Comparison of ENCODE assay signal across 21 mouse cellular contexts in genomic region chr2:148245575-148245974, GRCm38 (mm10).
A peak's percentile ranks its signal among the peaks of the same experiment; 100 is the strongest.
DNase-seq lines count a peak whose midpoint lies in the region; ATAC-seq and TF ChIP-seq lines count a peak whose summit lies in the region.
"Had no signal": no experiment of that assay in that cellular context is flagged by ENCODE, and none has a peak within 500 bp of the region (broad histone marks: within the 10 kb centered on the region; RNA-seq: fewer than 3 reads in every experiment).

No protein-coding gene starts in this region.

- H3K4me1 ChIP-seq in kidney, embryonic 14.5 days (ENCODE audit: control insufficient read depth, insufficient read depth, low read length) = 0 out of 2 replicates have a peak, but pooled peaks cover 7% of the 10 kb centered on the region
- H3K4me1 ChIP-seq in kidney, embryonic 15.5 days = peaks cover 11% of the 10 kb centered on the region; the same call in 1 of the 2 replicates
- peaks cover 12% of the 10 kb centered on the region for H3K4me1 ChIP-seq in kidney, embryonic 16.5 days (ENCODE audit: insufficient read depth, low read length)
- no peaks in the 10 kb centered on the region for H3K4me1 ChIP-seq in kidney, postnatal 0 days (replicated peaks; ENCODE audit: insufficient read depth, low read length)

- no peak overlapping the region for H3K27ac ChIP-seq in kidney, embryonic 14.5 days (ENCODE audit: low read depth, low read length)
- H3K27ac ChIP-seq in kidney, embryonic 15.5 days = no peak overlapping the region
- no peak overlapping the region for H3K27ac ChIP-seq in kidney, embryonic 16.5 days (ENCODE audit: low read length)
- no peak overlapping the region for H3K27ac ChIP-seq in kidney, postnatal 0 days

- DNase-seq in kidney, adult 9 months = no peak
- no peak for DNase-seq in kidney, postnatal 14 days
- DNase-seq in kidney, postnatal 36 days = no peak
- DNase-seq in kidney, postnatal 0 days (ENCODE audit: low spot score) = peak; percentile 9
- no peak for DNase-seq in kidney, postnatal 25 days
- DNase-seq: adrenal gland, adult 2 months; adrenal gland, adult 8-10 months; adrenal gland, postnatal 10 days; adrenal gland, postnatal 14 days; adrenal gland, postnatal 25 days; adrenal gland, postnatal 36 days; B cell, adult 2 months; cerebellum, adult 11 months; cerebellum, adult 11-12 months had no signal

- peak; percentile 60 for ATAC-seq in kidney, embryonic 14.5 days (ENCODE audit: low FRiP score, low TSS enrichment)
- peak; percentile 62 for ATAC-seq in kidney, embryonic 15.5 days (replicated peaks; ENCODE audit: low FRiP score)
- peak; percentile 67 for ATAC-seq in kidney, embryonic 16.5 days (ENCODE audit: low FRiP score, low TSS enrichment)
- ATAC-seq in kidney, postnatal 0 days (replicated peaks; ENCODE audit: low FRiP score, low read depth) = no peak
- ATAC-seq: activated CD4-positive, CD25-positive, alpha-beta regulatory T cell, adult 4 months; CD4-positive, CD25-positive, alpha-beta regulatory T cell, adult 4 months; Patski had no signal

- H3K9me3 ChIP-seq in kidney, embryonic 14.5 days (ENCODE audit: control insufficient read depth, low read length) = no peaks in the 10 kb centered on the region
- H3K9me3 ChIP-seq in kidney, embryonic 15.5 days (replicated peaks) = no peaks in the 10 kb centered on the region
- H3K9me3 ChIP-seq in kidney, embryonic 16.5 days (ENCODE audit: low read length) = no peaks in the 10 kb centered on the region
- H3K9me3 ChIP-seq in kidney, postnatal 0 days (replicated peaks; ENCODE audit: low read length) = no peaks in the 10 kb centered on the region

- no peaks in the 10 kb centered on the region for H3K27me3 ChIP-seq in kidney, embryonic 14.5 days (ENCODE audit: control insufficient read depth, insufficient read depth, low read length)
- H3K27me3 ChIP-seq in kidney, embryonic 15.5 days = no peaks in the 10 kb centered on the region
- no peaks in the 10 kb centered on the region for H3K27me3 ChIP-seq in kidney, embryonic 16.5 days (ENCODE audit: insufficient read depth, low read length)
- no peaks in the 10 kb centered on the region for H3K27me3 ChIP-seq in kidney, postnatal 0 days (ENCODE audit: insufficient read depth, low read length)
- H3K27me3 ChIP-seq: Patski had no signal

- no peak for TF ChIP-seq CTCF in kidney, postnatal 0 days (IDR thresholded peaks at IDR 0.05; ENCODE audit: low read depth)

- no peaks in the 10 kb centered on the region for H3K36me3 ChIP-seq in kidney, embryonic 14.5 days (ENCODE audit: control insufficient read depth, insufficient read depth, low read length)
- no peaks in the 10 kb centered on the region for H3K36me3 ChIP-seq in kidney, embryonic 15.5 days
- H3K36me3 ChIP-seq in kidney, embryonic 16.5 days (ENCODE audit: insufficient read depth, low read length) = no peaks in the 10 kb centered on the region
- no peaks in the 10 kb centered on the region for H3K36me3 ChIP-seq in kidney, postnatal 0 days (ENCODE audit: insufficient read depth, low read length)
- H3K36me3 ChIP-seq: G1E had no signal

- no peak overlapping the region for H3K9ac ChIP-seq in kidney, embryonic 14.5 days (ENCODE audit: low read depth, low read length)
- H3K9ac ChIP-seq in kidney, embryonic 15.5 days = no peak overlapping the region
- no peak overlapping the region for H3K9ac ChIP-seq in kidney, embryonic 16.5 days (replicated peaks; ENCODE audit: low read length)
- no peak overlapping the region for H3K9ac ChIP-seq in kidney, postnatal 0 days (ENCODE audit: low read depth, low read length)

- H3K4me2 ChIP-seq in kidney, embryonic 14.5 days (replicated peaks; ENCODE audit: low read depth, low read length) = no peak overlapping the region
- H3K4me2 ChIP-seq in kidney, embryonic 15.5 days = no peak overlapping the region
- H3K4me2 ChIP-seq in kidney, embryonic 16.5 days (replicated peaks; ENCODE audit: low read depth, low read length) = no peak overlapping the region
- no peak overlapping the region for H3K4me2 ChIP-seq in kidney, postnatal 0 days (ENCODE audit: low read length)

- WGBS in kidney, embryonic 14.5 days = 39% methylated on average over 2 of the region's 2 CpGs
- 53% methylated on average over 2 of the region's 2 CpGs for WGBS in kidney, embryonic 15.5 days
- WGBS in kidney, embryonic 16.5 days = 59% methylated on average over 2 of the region's 2 CpGs
- WGBS in kidney, postnatal 0 days = 63% methylated on average over 2 of the region's 2 CpGs

- no peak overlapping the region for H3K4me3 ChIP-seq in kidney, embryonic 14.5 days (ENCODE audit: low read length)
- H3K4me3 ChIP-seq in kidney, embryonic 15.5 days (replicated peaks) = no peak overlapping the region
- H3K4me3 ChIP-seq in kidney, embryonic 16.5 days (ENCODE audit: low read length) = no peak overlapping the region
- H3K4me3 ChIP-seq in kidney, postnatal 0 days (replicated peaks; ENCODE audit: low read depth, low read length) = no peak overlapping the region
